Mouse (Mus musculus): Measurements from ENCODE around the gene Tsen54.

Tsen54 gene

DNA sequence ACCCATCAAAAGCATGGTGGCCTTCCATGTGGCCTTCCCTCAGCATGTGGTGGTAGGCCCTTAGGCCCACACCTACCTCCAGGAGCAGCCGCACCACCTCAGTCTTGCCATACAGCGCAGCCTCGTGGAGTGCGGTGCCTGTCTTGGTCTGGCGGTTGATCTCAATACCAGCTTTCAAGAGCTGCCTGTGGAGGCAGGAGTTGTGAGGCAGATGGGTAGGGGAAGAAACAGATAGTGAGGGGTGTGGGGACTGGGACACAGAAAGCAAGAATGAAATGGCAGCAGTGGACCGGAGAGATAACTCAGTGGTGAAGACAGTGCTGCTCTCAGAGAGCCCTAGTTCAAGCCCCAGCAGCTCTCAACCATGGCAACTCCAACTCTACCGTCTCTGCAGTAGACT is 9.5 kb upstream of the Tsen54 start:
- DNase-seq = no peak

DNA sequence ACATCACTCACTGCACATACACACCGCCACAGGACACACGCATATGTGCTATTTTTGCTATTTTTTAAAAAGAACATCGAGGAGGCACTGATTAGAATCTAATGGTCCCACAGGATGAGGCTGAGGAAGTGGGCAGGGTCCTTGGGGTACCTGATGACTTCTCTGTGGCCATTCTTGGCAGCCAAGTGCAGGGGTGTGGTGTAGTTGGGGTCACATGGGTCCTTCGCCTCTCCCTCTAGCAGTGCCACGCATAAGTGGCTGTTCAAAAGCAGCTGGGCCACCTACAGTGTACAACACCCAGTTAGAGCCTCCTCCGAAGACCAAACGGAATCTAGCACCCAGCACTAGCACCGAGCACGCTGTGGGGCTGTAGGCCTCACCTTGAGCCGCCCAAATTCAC is 8.4 kb upstream of the Tsen54 start:
- DNase-seq = peak; percentile 72 to 83

DNA sequence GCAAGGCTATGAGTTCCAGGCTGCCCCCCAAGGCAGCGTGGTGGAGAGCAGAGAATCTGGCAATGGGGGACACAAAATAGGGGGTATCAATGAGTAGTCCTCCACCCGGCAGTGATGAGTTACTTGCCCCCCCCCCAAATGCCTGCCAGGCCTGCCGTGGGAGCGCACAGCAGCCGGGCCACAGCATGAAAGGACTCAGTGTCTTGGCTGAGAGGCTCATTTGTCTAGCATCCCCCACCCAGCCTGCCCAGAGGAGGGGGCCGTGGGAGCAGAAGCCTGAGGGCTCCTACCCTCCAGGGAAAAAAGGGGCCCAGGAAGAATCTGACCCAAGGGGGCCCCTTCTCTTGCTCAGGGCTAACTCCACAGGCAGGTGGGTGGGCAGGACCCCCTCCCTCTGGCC is 7.2 kb upstream of the Tsen54 start:
- no peak for DNase-seq

DNA sequence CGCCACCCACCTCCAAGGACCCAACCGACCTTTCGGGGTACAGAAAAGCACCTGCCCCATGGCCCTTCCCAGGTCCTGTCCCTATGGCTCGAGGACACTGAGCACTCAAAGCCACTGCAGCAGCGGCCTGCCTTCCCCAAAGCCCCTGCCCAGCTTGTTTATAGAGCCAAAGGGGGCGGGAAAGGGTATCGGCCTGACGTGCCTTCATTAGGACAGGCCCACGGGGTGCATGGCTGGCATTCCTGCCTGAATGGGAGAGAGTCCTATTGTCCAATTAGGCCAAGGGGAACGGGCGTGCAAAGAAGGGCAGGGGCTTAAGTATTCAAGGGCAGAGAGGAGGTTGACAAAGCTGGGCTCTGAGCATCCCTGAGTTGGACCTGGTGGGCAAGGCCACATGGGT is 6.6 kb upstream of the Tsen54 start:
- no peak for DNase-seq

DNA sequence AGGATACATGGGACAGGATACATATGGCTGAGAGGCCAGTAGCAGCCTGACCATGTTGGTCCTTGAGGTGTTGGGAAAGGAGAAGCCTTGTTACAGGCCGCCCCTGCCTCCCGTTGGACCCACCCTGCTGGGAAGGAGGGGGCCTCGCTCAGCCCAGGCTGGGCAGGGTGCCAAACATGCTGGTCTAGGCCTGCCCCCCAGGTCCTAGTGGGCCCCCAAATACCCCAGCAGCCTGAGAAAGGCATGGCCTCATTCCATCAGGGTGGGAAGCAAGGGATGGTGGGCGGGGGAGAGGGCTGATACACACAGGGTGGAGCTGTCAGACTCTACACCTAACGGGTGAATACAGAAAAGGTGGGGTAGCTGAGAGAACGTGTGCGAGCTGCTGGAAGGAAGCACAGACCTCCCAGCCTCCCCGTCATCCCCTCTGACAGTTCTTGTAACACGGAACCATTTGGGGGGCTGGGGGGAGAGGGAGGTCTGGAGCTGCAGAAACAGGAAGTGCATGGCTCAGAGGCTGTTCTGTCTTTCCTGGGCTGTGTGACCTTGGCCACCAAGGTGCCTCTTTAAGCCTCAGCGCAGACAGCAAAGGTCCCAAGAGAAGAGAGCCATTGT is 5.7 kb upstream of the Tsen54 start:
- peak in 1 of 2 experiments; percentile 60 for DNase-seq

DNA sequence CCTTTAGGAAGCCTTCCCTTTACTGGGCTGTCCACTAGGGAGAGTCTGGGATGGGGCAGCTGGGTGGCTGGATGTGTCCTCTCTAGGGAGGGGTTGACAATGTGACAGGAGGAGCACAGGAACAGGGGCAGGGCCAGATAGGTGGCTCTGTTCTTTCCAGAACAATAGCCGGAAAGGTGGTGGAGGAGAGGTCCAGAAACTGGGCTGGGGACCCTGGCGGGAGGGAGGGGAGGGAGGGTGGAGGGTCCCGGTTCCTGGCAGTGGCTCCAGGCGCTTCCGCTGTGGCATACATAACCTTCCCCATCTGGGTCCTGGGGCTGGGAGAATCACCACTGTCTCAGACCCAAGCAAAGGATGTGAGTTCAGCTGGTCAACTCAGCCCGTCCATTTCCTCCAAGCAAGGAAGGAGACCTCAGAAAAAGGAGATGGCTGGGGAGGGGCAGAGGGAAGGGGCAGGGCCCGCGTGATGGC is 5.2 kb upstream of the Tsen54 start:
- DNase-seq = peak; percentile 77 to 85

DNA sequence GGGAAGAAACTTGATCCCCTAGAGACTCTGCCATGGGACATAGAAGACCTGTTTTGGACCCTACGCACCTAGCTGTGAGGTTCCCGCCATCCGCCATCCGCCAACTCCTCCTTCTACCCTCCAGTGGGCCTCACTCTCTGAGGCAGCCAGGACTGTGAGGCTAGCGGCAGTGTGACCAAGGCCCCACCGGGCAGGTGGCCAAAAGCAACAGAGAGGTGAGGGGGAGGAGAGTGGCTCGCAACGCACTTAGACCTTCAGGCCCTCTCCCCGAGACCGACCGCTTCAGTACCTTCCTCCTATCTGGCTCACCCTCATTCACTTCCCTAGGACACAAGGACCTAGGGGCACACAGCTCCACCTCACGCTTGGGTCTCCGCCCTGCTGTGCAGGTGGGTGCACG is 4.1 kb upstream of the Tsen54 start:
- DNase-seq = peak; percentile 67 to 84

DNA sequence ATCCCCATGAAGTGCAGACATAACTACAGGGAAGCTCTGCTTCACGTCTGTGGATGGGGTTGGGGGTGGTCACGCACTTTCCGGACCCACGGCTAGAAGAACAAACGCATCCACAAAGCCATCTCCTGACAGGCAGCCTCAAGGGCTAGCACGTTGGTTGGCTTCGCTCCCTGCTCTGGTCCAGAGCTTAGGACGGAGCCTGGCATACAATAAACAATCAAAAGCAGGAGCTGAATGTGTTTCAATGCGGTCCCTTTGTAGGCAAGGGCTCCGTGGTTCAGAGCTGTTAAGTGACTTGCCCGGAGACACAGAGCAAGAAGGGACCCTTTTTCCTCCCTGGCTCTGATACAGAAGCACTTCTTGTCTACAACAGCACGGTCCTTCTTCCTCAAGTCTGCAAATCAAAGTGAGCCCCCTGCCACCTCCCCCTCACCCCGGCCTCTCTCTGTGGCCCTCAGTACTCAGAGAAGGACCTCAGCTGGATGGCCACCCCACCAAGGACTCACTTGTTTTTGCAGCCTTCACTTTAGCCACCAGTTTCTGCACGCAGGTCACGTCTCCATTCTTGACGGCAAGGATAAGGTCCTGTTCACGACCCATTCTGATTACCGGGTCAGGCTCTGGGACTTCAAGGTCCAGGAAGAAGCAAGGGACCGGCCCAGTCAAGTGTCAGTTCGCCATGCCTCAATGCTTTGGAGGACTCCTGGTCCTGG is 3.0 kb upstream of the Tsen54 start:
- DNase-seq = no peak

DNA sequence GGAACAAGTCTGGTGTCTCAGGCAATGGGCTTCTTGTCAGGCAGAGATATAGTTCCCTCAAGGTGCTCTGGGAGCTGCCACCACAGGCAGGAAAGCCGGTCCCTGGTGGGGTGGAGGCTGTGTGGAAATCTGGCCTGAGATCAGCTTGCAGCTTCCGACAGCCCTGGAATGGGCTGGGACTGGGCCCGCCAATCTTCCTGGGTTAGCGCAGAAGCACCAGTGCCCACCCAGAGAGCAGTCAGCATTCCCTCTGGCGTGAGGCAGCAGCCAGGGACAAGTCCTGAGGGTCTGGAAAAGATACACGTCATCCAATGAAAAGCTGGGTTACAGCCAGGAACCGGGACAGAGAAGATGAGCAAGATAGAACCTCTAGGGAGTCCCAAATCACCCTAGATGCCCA is 2.4 kb upstream of the Tsen54 start:
- peak; percentile 67 to 79 for DNase-seq

DNA sequence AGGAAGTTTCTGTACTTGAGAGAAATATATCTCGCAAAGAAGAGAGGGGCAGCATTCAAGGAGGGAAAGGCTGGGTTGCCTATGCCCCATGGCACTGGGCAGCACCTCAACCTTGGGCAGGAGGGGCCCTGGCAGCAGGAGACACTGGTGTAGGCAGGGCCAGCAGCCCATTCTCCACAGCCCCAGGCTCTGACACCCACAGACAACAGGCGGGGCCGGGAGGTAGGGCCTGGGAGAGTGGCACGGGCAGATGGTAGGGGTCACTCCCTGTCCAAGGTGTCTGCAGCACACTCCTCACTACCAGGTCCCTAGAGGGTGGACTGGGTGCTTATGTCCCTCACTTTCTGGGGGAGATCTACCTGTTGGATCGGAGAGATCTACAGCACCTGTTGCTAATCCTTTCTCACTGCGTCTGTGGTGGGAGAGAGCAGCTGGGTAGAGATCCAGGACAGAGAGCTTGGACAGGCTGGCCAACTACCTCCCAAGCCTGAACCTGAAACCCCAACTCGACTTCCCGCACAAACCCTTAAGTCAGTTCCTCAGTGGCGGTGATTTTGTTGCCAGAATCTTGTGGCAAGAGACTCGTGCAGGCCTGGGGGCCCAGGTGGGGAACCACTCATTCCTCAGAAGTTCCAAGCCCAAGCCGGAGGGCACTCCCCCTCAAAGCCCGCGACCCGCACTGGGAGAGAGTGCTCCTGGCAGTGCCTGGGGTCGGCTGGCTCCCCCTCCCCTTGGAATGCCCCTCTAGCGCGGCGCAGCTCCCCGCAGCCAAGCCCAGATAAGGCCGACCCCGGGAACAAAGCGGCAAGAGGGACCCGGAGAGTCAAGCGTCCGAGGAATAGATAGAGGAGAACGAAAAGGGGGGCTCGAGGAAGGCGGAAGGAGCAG is 1.7 kb upstream of the Tsen54 start:
- peak in 1 of 2 experiments; percentile 52 for DNase-seq

DNA sequence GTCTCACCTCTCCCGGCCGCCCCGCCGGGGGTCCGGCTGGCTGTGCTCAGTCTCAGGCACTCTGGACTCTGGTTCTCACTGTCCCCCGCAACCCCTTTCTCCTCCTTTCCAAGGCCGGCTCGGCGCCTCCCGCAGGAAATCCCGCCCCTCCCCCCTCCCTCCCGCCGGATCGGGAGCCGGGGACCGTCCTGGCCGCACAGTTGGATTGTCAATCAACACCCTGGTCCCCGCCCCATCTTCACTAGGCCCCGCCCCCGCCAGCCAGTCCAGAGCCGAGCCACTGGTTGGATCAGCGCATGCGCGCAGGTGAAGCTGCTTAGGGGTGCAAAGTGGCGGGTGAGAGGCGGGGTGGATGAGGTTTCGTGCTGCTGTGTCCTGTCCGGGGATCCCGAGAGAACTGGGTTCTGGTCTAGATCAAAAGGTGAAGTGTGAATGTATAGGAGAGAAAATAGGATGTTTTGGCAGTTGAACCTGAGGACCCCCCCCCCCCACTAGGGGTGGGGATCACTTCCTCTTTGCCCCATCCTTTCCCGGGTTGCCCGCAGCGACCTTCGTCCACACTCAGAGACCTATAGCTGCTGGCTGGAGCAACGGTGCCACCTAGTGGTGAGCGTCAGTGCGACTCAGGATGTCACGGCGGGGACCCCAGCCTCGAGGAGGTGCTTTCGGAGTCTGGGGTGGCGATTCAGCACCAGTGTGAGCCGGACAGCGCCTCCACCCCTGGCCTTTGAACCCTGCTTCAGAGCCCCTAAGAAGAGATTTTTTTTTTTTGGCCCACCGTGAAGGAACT is 822 bp upstream of the Tsen54 start, which contains the start of gene Caskin2:
Gene Caskin2, minus strand, starts transcription at position 133 of the 790 bp plus-strand sequence.
- peak; percentile 96 to 98 for DNase-seq

DNA sequence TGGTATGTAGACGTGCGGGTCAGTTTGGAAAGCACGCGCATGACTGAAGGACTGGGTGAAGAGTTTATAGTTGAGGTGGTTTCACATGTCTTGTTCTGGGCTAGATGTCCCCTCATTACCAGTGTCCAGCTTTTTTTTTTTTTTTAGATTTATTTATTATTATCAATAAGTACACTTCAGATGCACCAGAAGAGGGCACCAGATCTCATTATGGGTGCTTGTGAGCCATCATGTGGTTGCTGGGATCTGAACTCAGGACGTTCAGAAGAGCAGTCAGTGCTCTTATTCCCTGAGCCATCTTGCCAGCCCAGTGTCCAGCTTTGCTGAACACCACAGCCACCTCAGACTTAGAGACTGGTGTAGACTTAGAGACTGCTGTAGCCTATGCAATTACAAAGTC is 2.8 kb downstream of the Tsen54 start:
- DNase-seq = no peak

DNA sequence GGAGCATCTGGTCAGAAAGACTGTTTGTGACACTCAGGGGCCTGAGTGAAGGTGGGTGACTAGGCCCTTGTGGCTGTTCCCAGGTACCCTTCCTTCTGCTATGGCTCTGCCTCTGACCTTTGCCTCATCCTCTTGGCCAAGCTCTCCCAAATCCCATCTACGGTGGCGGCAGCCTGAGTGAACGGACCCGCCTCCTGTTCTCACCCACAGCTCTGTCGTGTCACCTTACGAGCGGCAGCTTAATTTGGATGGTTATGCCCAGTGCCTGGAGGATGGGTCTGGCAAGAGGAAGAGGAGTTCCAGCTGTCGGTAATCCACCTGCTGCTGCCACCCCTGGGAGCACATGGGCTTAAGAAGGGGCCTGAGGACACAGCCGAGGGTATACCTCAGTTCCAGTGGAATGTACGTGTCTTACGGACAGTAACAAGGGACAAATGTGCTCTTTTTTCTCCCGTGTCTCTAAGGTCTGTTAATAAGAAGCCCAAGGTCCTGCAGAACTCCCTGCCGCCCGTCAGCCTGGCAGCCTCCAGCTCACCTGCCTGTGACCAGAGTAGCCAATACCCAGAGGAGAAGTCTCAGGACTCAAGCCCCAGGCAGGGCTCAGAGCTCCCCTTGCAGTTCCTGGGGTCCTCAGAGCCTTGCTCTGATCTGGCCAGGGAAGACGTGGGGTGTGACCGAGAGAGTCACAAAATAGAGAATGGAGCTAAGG is 5.5 kb downstream of the Tsen54 start:
- no peak for DNase-seq

DNA sequence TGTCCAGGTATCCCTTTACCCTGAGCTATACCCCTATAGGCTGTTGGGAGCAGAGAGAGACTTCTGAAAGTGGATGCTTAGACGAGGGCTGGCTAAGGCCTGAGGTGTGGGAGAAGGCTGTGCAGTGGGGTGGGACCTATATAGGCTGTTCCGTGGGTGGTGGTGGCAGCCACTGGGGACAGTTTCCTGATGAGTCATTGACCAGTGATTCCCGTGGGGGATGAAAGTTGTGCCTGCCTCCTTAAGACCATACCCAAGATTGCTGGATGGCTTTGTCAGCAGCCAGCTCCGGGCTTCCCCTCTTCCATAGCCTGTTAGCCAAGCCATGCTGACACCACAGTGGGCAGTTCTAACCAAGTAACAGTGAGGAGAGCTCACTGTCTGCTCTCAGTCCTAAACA is 6.5 kb downstream of the Tsen54 start:
- DNase-seq = no peak

DNA sequence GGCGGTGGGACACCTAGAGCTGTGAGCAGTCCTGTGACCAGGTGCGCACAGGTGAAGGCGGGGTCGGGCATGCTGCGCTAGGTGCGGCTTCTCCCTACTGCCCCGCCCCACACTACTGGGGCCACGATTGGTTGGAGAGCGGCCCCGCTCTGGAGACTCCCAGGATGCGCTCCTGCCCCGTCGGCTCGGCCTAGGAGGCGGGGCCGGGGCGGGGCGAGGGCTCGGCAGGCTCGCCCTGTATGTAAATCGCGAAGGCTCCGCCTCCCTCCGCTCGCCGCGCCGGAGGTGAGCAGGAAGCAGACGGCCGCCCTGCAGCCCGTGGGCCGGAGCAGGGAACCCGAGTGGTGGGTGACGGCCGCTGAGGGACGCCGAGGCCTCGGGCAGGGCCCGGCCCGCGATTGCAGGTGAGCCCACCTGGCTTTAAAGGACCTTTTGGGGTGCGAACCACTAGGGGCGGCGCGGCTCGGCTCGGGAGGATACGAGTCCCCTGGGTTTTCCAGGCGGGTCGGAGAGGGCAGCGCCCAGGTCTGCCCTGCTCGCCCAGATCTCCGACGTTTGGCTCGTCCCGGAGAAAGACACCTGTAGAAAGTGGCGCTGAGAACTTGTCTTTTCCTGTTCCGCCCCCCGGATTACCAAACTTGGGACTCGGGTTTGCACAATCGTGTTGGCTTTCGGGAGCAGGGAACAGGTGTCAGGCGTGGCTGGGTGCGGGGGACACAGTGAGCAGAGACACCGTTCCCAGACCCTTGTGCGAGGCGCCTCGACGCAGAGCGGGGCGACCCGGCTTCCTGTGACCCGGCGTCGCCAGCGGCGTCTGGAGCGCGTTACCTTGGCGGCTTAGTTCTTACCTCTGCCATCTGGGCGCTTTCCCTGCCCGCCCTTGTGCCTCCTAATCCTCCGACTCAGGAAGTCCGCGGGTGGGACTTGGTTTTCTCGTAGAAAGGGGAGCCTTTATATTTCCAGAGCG is 9.5 kb downstream of the Tsen54 start, which contains the start of gene Llgl2:
Gene Llgl2, plus strand, starts transcription at position 276 of the 967 bp plus-strand sequence.
- DNase-seq = peak; percentile 92 to 96

DNA sequence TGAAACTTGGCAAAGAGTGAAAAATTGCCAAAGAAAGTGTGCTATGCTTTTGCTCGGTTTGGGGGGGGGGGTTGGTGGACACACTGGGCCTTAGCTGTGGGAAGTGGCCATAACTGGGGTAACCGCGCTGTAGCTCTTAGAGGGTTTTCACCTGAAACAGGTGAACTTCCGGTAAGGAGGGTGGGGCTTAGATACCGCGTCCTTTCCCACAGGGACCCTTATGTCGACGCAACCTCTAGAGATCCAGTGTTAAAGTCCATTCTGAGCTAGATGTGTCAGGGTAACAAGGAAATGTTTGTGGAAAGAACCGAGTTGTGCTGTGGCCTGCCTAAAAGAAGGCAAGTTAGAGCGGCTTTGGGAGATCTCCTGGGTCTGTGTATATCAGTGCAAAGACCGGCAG is 10.3 kb downstream of the Tsen54 start:
- DNase-seq = no peak

DNA sequence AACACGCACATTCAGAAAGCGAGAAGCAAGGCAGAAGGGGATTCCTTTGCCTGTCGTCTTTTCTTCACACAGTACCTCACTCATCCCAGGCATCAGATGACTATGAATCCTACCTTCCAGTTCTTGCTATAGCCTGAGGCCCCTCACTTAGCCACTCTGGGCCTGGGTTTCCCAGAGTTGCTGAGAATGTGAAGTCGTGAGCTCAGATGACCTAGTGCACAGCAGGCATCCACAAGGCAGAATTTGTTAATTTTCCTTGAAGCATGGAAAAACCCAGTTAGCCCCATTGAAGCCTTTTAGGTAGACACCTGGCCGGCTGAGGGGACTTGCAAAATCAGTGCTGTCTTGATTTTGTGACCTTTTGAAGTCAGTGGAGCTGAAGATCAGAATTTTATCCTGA is 12.0 kb downstream of the Tsen54 start:
- no peak for DNase-seq

DNA sequence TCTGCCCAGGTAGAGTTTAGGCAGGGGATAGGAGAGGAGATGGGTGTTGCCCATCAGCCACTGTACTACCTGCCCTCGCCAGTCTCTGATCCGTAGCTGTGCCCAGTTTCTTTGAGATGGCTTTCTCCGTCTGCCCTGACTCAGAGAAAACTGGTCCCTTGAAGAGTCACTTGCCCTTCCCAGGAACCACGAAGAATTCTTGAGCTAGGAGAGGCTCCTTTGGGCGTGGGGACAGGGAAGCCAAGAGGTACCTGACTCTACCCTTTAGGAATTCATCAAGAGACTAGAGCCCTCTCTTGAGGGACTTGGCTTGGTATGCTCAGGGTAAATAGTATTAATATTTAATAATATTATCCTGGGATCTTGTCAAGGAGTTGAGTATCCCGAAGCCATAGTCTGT is 13.1 kb downstream of the Tsen54 start:
- DNase-seq = peak; percentile 65 to 77

DNA sequence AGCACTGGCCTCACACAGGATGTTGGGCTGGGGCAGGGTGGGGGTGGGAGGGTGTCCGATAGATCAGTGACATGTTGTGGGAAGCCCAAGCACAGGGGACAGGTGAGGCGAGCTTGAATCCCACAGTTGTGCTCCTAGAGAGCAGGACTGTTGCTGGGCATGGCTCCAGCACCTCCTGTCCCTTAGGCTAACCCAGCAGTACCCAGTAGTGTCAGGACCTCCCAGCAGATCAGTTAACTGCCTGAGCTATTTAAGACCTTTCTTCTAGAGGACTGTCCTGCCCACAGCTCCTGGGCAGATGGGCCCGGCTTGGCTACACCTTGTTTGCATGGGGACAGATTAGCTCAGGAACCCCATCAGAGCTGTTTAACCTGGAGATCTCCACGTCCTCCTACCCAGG is 14.5 kb downstream of the Tsen54 start:
- DNase-seq = no peak

DNA sequence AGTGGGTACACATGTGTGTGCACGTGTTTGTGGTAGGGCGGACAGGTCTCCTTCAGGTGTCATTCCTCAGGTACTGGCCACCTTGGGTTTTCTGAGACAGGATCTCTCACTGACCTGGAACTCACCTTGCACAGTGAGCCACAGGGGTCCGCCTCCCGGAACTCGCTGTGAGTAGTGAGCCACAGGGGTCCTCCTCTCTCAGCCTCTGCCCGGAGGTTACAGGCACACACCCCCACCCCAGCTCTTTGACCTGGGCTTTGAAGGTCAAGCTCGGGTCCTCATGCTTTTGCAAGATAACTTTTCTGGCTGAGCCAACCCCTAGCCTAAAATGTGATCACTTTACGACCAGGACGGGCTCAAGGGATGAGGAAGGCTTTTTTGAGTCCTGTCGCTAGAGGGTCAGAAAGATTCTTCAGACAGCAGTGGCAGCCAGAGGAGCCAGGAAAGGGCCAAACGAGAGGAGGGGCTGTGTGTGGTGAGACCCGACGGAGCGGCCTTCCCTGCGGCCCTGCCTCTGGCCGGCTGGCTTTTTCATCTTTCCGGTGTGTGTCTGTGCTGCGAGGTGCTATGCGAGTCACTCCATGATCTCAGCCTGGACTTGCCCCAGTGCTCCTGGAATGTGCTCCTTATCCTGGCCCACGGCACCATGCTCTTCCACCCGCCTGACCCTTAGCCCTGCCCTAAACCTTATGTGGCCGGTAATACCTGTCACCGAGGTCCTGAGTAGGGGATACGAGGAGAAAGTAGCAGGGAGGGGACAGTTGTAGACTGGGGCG is 16.2 kb downstream of the Tsen54 start:
- DNase-seq = peak in 1 of 2 experiments; percentile 3
